Mouse (Mus musculus) heart, postnatal 0 days (tissue): Measurements from ENCODE around the gene Cfdp1.

ENCODE experiments used
- CTCF ChIP-seq: IDR thresholded peaks from 2 replicates; pipeline ENCODE4 v1.5.1; 2016; ENCODE audit warnings: antibody characterized with exemption, control low read depth, low read depth
- EP300 ChIP-seq: IDR thresholded peaks from 2 replicates; pipeline ENCODE4 v1.6.1; 2016; ENCODE audit warnings: antibody characterized with exemption, low read depth

DNA sequence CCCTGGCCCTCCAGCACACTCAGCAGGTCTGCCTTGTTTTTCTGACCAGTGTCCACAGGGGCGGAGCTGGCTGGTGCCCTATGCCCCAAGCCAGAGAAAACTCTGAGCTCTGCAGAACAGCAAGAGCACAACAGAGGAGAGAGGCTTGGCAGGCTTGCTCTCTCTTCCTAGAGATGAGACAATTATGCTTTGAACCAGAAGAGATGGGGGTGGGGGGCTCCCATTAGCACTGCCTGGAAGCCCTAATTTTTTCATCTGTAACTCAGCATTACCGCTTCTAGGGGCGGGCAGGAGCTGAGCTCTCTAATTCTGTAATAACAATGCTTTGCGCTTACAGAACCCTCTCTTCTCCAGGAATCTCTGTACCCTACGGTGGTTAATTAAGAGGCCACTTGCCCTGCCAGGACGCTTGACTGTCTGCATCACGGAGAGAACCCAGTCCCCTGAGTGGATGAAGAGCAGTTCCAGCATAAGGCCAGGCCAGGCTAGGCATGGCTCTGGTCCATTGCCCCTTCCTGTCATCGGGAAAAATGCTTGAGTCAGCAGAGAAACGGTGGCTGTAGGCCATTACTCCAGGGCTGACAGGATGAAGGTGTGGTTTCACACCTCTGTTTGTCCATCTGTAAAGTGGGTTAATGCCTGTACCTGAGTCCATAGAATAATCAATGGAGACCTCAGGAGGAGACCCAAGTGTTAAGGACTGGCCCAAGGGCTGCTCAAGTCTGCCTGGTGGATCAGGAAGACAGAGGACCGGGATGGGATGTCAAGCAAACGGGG lies 111.6 kb downstream of the Cfdp1 start:
- TF ChIP-seq CTCF (no peak), EP300 (no peak)
